Mouse (Mus musculus): ENCODE results near the gene Slc22a6. TPM values are rescaled to one million over a fixed set of nuclear protein-coding genes. Genes with fewer than 3 reads are reported as not detected.

Gene Slc22a6
- polyA plus RNA-seq, 1 experiment from 2014 or later = not detected

DNA sequence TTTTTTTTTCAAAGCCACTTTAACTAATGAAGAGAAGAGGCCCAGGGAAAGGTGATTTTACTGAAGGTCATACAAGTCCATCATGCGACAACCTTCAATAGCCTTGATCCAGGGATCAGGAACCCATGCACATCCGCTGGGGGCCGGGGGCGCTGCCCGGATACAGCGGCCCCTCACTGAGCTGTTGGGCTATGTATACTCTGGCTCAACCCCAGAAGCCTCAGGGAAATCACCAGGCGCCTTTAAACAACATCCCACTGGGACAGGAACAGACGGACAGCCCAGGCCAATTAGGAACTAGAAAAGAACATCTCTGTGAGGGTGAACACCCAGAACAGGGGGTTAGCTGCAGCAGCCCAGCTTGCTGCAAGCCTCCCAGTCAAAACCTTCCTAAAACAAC lies 26.9 kb upstream of the Slc22a6 start, which contains the start of gene Slc22a8:
Gene Slc22a8 (plus strand): TSS at position 301 of the 400 bp plus-strand sequence.
- 74% methylated on average over 8 of the region's 8 CpGs for WGBS
- ATAC-seq (ENCODE audit: low FRiP score, low TSS enrichment) (no peak), DNase-seq (ENCODE audit: low spot score) (no peak)
- Histone ChIP-seq H3K4me2 (replicated peaks; ENCODE audit: low read depth) (no peak within 1 kb of the TSS), H3K9me3 (ENCODE audit: control insufficient read depth, low read length) (no peaks in the 10 kb centered on the region), H3K27ac (replicated peaks) (no peak within 1 kb of the TSS), H3K27me3 (ENCODE audit: control insufficient read depth, insufficient read depth, low read length) (no peaks in the 10 kb centered on the region), H3K4me1 (replicated peaks; ENCODE audit: control insufficient read depth, insufficient read depth) (no peaks in the 10 kb centered on the region), H3K9ac (ENCODE audit: low read length) (no peak within 1 kb of the TSS), H3K4me3 (ENCODE audit: low read depth, low read length) (no peak within 1 kb of the TSS), H3K36me3 (ENCODE audit: control insufficient read depth, insufficient read depth, low read length) (no peaks in the 10 kb centered on the region)
- TF ChIP-seq EP300 (optimal IDR thresholded peaks at IDR 0.05) (no peak), CTCF (IDR thresholded peaks at IDR 0.05; ENCODE audit: low read depth) (no peak)

GRCm38 (mm10) chr19:8592155-8592554 lies 25.7 kb upstream of the Slc22a6 start:
- Histone ChIP-seq H3K4me2 (replicated peaks; ENCODE audit: low read depth) (no peak overlapping the region), H3K9ac (ENCODE audit: low read length) (no peak overlapping the region), H3K36me3 (ENCODE audit: control insufficient read depth, insufficient read depth, low read length) (no peaks in the 10 kb centered on the region), H3K27ac (replicated peaks) (no peak overlapping the region), H3K9me3 (ENCODE audit: control insufficient read depth, low read length) (no peaks in the 10 kb centered on the region), H3K27me3 (ENCODE audit: control insufficient read depth, insufficient read depth, low read length) (no peaks in the 10 kb centered on the region), H3K4me1 (replicated peaks; ENCODE audit: control insufficient read depth, insufficient read depth) (no peaks in the 10 kb centered on the region), H3K4me3 (ENCODE audit: low read depth, low read length) (no peak overlapping the region)
- ATAC-seq (ENCODE audit: low FRiP score, low TSS enrichment) (no peak), DNase-seq (ENCODE audit: low spot score) (no peak)
- TF ChIP-seq CTCF (IDR thresholded peaks at IDR 0.05; ENCODE audit: low read depth) = no peak
- TF ChIP-seq EP300 (optimal IDR thresholded peaks at IDR 0.05) = no peak
- WGBS = 54% methylated on average over 2 of the region's 2 CpGs

DNA sequence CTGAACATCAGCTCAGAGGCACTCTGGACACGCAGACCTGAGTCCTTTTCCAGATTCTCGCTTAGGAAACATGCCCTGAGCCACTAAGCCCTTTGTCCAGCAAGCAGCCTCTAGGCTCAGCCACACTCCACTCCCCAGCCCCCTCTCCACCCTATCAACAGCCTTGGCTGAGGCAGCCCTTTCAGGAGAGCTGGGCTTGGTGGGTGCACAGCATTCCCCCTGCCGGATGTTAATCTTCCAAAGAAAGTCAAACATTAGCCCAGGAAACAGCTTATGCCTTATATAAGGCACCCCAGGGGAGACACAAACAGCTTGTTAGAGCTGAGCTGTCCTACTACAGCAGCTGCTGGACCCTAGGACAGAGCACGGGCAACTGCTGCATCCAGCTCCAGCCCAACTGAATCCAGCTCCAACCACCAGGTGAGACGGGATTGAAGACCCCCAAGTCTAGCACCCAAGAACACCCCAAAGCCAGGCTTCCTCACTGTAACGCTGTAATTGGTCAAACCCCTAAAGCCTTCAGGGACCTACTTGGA lies 24.9 kb upstream of the Slc22a6 start:
- Histone ChIP-seq H3K4me1 (replicated peaks; ENCODE audit: control insufficient read depth, insufficient read depth) (no peaks in the 10 kb centered on the region), H3K9ac (ENCODE audit: low read length) (no peak overlapping the region), H3K4me2 (replicated peaks; ENCODE audit: low read depth) (no peak overlapping the region), H3K36me3 (ENCODE audit: control insufficient read depth, insufficient read depth, low read length) (no peaks in the 10 kb centered on the region), H3K27ac (replicated peaks) (no peak overlapping the region), H3K4me3 (ENCODE audit: low read depth, low read length) (no peak overlapping the region), H3K9me3 (ENCODE audit: control insufficient read depth, low read length) (no peaks in the 10 kb centered on the region), H3K27me3 (ENCODE audit: control insufficient read depth, insufficient read depth, low read length) (no peaks in the 10 kb centered on the region)
- TF ChIP-seq CTCF (IDR thresholded peaks at IDR 0.05; ENCODE audit: low read depth) = no peak
- no peak for TF ChIP-seq EP300 (optimal IDR thresholded peaks at IDR 0.05)
- 52% methylated on average over 6 of the region's 6 CpGs for WGBS
- no peak for ATAC-seq (ENCODE audit: low FRiP score, low TSS enrichment)
- DNase-seq (ENCODE audit: low spot score) = no peak

GRCm38 (mm10) chr19:8593833-8594232 lies 24.0 kb upstream of the Slc22a6 start:
- no peaks in the 10 kb centered on the region for H3K27me3 ChIP-seq (ENCODE audit: control insufficient read depth, insufficient read depth, low read length)
- no peak overlapping the region for H3K27ac ChIP-seq (replicated peaks)
- no peak for DNase-seq (ENCODE audit: low spot score)
- no peak overlapping the region for H3K9ac ChIP-seq (ENCODE audit: low read length)
- TF ChIP-seq CTCF (IDR thresholded peaks at IDR 0.05; ENCODE audit: low read depth) (no peak), EP300 (optimal IDR thresholded peaks at IDR 0.05) (no peak)
- no peaks in the 10 kb centered on the region for H3K4me1 ChIP-seq (replicated peaks; ENCODE audit: control insufficient read depth, insufficient read depth)
- no peak overlapping the region for H3K4me2 ChIP-seq (replicated peaks; ENCODE audit: low read depth)
- ATAC-seq (ENCODE audit: low FRiP score, low TSS enrichment) = no peak
- WGBS = 86% methylated on average over 11 of the region's 11 CpGs
- H3K9me3 ChIP-seq (ENCODE audit: control insufficient read depth, low read length) = no peaks in the 10 kb centered on the region
- no peaks in the 10 kb centered on the region for H3K36me3 ChIP-seq (ENCODE audit: control insufficient read depth, insufficient read depth, low read length)
- H3K4me3 ChIP-seq (ENCODE audit: low read depth, low read length) = no peak overlapping the region

- WGBS = 12% methylated on average over 1 of the region's 1 CpGs
- TF ChIP-seq CTCF (IDR thresholded peaks at IDR 0.05; ENCODE audit: low read depth) (no peak), EP300 (optimal IDR thresholded peaks at IDR 0.05) (no peak)
- no peak overlapping the region for H3K27ac ChIP-seq (replicated peaks)
- no peaks in the 10 kb centered on the region for H3K9me3 ChIP-seq (ENCODE audit: control insufficient read depth, low read length)
- H3K4me2 ChIP-seq (replicated peaks; ENCODE audit: low read depth) = no peak overlapping the region
- no peak overlapping the region for H3K9ac ChIP-seq (ENCODE audit: low read length)
- ATAC-seq (ENCODE audit: low FRiP score, low TSS enrichment) = no peak
- H3K4me1 ChIP-seq (replicated peaks; ENCODE audit: control insufficient read depth, insufficient read depth) = no peaks in the 10 kb centered on the region
- H3K27me3 ChIP-seq (ENCODE audit: control insufficient read depth, insufficient read depth, low read length) = no peaks in the 10 kb centered on the region
- no peak overlapping the region for H3K4me3 ChIP-seq (ENCODE audit: low read depth, low read length)
- no peaks in the 10 kb centered on the region for H3K36me3 ChIP-seq (ENCODE audit: control insufficient read depth, insufficient read depth, low read length)
- DNase-seq (ENCODE audit: low spot score) = no peak
Observed at GRCm38 (mm10) chr19:8594518-8594917, 23.3 kb upstream of the Slc22a6 start.

DNA sequence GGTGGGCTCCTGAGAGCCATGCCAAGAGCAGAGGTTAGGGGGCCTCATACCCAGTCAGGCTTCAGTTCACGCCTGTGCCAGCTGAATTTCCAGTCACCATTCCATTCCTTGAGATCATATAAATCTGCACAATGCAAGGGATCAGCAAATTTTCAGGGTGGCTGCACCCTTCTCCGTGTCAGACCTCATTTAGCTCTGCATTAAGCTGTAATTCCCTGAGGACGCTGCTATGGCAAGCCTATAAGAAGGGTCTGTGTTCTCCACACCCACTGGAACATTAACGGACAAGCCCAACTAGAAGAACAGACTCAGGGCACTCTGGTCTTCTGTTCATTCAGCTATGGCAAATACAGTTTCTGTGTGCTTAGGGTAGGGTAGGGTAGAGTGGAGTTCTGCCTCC lies 20.6 kb upstream of the Slc22a6 start:
- Histone ChIP-seq H3K4me3 (ENCODE audit: low read depth, low read length) (no peak overlapping the region), H3K4me2 (replicated peaks; ENCODE audit: low read depth) (no peak overlapping the region), H3K36me3 (ENCODE audit: control insufficient read depth, insufficient read depth, low read length) (no peaks in the 10 kb centered on the region), H3K27me3 (ENCODE audit: control insufficient read depth, insufficient read depth, low read length) (no peaks in the 10 kb centered on the region), H3K27ac (replicated peaks) (no peak overlapping the region), H3K4me1 (replicated peaks; ENCODE audit: control insufficient read depth, insufficient read depth) (no peaks in the 10 kb centered on the region), H3K9me3 (ENCODE audit: control insufficient read depth, low read length) (no peaks in the 10 kb centered on the region), H3K9ac (ENCODE audit: low read length) (no peak overlapping the region)
- ATAC-seq (ENCODE audit: low FRiP score, low TSS enrichment) = no peak
- 58% methylated on average over 4 of the region's 4 CpGs for WGBS
- no peak for DNase-seq (ENCODE audit: low spot score)
- TF ChIP-seq CTCF (IDR thresholded peaks at IDR 0.05; ENCODE audit: low read depth) = no peak
- no peak for TF ChIP-seq EP300 (optimal IDR thresholded peaks at IDR 0.05)
